Mouse (Mus musculus) liver, adult 2 months (tissue): ENCODE measurements around the gene Nrcam. TPM values are rescaled to one million over a fixed set of nuclear protein-coding genes. Genes with fewer than 3 reads are reported as not detected.

ENCODE experiments used
- DNase-seq: peaks from one replicate; pipeline ENCODE4 v3.0.0-alpha.2; 2011; ENCODE audit warnings: low read depth, low spot score; ENCODE audit errors: extremely low read depth
- H3K27ac ChIP-seq: fragments of 200-500 bp; replicated peaks from 2 replicates; pipeline ENCODE4 v1.5.1; 2012; ENCODE audit warnings: low read depth, mild to moderate bottlenecking, control low read depth, inconsistent platforms, low read length; ENCODE audit not compliant: insufficient read depth
- H3K27me3 ChIP-seq: fragments of 200-500 bp; 2 replicates; pipeline ENCODE4 v1.6.1; 2012; ENCODE audit warnings: mild to moderate bottlenecking, moderate library complexity, low read length, inconsistent platforms; ENCODE audit not compliant: control insufficient read depth, insufficient read depth
- H3K36me3 ChIP-seq: fragments of 200-500 bp; 2 replicates; pipeline ENCODE4 v1.6.1; 2012; ENCODE audit warnings: low read length, inconsistent platforms; ENCODE audit not compliant: control insufficient read depth, insufficient read depth
- H3K4me1 ChIP-seq: fragments of 200-500 bp; 2 replicates; pipeline ENCODE4 v1.6.1; 2011; ENCODE audit warnings: low read length; ENCODE audit not compliant: control insufficient read depth, insufficient read depth
- H3K4me3 ChIP-seq: fragments of 200-500 bp; 2 replicates; pipeline ENCODE4 v1.5.1; 2011; ENCODE audit warnings: low read depth, mild to moderate bottlenecking, control low read depth, low read length, moderate library complexity; ENCODE audit not compliant: insufficient read depth
- H3K79me2 ChIP-seq: fragments of 200-500 bp; 2 replicates; pipeline ENCODE4 v1.6.1; 2012; ENCODE audit warnings: inconsistent platforms, mild to moderate bottlenecking, low read length, moderate library complexity; ENCODE audit not compliant: control insufficient read depth, insufficient read depth
- H3K9ac ChIP-seq: fragments of 200-500 bp; 2 replicates; pipeline ENCODE4 v1.6.1; 2012; ENCODE audit warnings: low read depth, mild to moderate bottlenecking, control low read depth, inconsistent platforms, low read length
- CTCF ChIP-seq: fragments of 200-500 bp; IDR thresholded peaks from 2 replicates; pipeline ENCODE4 v1.5.1; 2011; ENCODE audit warnings: low read depth, low read length, control low read depth
- POLR2A ChIP-seq: fragments of 200-500 bp; IDR thresholded peaks from 2 replicates; pipeline ENCODE4 v1.6.1; 2011; ENCODE audit warnings: low read length, control low read depth; ENCODE audit not compliant: insufficient read depth; ENCODE audit errors: extremely low read depth
- WGBS: fragments of 180-500 bp; shearing (Covaris S2); methylation state at CpG from one replicate; pipeline ENCODE4 v1.1.7; 2018; 5-methylcytosine and 5-hydroxymethylcytosine counted together
- polyA plus RNA-seq: library from polyadenylated mRNA; depleted of rRNA; stranded (reverse); fragments of >200 nt; gene quantifications from 2 replicates; pipeline ENCODE4 v1.2.3, GENCODE M21; 2012
- total RNA-seq: library from RNA; depleted of rRNA; stranded (reverse); fragments of >200 nt; gene quantifications from 2 replicates; pipeline ENCODE4 v1.2.3, GENCODE M21; 2014

The Nrcam gene
- total and polyA plus RNA-seq, 2 experiments: not detected

DNA sequence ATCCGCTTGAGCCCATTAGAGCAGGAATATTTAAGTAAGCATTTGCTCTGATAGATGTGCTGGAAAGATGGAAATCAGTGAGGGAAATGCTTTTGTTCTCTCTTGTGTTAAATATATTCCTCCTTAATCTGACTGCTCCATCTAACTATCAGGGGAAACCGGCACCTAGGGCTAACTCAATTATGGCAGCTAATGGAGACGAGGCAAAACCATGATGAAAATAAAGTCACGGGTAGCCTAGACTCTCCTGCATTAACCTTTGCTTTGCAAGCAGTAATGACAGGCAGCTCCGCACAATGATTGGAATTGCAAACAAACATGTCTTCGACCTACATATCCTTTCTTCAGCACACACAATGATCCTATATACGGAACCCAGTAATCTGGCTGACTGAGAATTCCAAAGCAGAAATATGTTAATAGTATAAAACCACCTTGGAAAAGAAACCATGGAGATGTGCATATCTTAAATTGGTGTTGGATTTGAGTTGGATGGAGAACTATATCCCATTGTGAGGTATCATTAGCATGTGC lies 205.5 kb downstream of the Nrcam start:
- TF ChIP-seq CTCF: no peak
- TF ChIP-seq POLR2A: no peak
- WGBS: 86% methylated on average over 7 of the region's 7 CpGs
- no peak overlapping the region for H3K27ac ChIP-seq
- H3K27me3 ChIP-seq: no peaks in the 10 kb centered on the region
- DNase-seq: no peak
- no peaks in the 10 kb centered on the region for H3K4me1 ChIP-seq
- no peak overlapping the region for H3K4me3 ChIP-seq
- H3K36me3 ChIP-seq: no peaks in the 10 kb centered on the region
- H3K9ac ChIP-seq: no peak overlapping the region
- H3K79me2 ChIP-seq: no peaks in the 10 kb centered on the region

DNA sequence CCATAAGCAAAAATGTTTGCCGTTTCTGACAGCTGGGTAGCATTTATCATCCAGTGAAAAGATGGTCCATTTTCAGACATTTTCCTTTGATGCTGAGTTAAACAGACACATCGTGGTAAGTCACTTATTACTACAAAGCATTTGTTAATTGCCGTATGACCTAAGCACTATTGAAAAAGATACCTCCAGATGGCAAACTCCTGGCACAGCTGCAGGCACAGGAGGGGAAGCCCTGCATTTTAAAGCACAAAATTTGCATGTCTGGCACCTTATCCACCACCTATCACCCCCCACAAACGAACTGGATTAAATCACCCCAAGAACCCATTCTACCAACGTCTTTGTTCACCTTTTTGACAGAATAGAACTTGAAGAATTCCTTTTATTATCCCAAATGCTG lies 206.9 kb downstream of the Nrcam start:
- no peak for DNase-seq
- H3K4me3 ChIP-seq: no peak overlapping the region
- whole genome bisulfite sequencing: 30% methylated on average over 5 of the region's 5 CpGs
- H3K9ac ChIP-seq: no peak overlapping the region
- TF ChIP-seq POLR2A: no peak
- TF ChIP-seq CTCF: no peak
- no peaks in the 10 kb centered on the region for H3K79me2 ChIP-seq
- H3K27me3 ChIP-seq: no peaks in the 10 kb centered on the region
- H3K27ac ChIP-seq: no peak overlapping the region
- H3K4me1 ChIP-seq: no peaks in the 10 kb centered on the region
- H3K36me3 ChIP-seq: no peaks in the 10 kb centered on the region

DNA sequence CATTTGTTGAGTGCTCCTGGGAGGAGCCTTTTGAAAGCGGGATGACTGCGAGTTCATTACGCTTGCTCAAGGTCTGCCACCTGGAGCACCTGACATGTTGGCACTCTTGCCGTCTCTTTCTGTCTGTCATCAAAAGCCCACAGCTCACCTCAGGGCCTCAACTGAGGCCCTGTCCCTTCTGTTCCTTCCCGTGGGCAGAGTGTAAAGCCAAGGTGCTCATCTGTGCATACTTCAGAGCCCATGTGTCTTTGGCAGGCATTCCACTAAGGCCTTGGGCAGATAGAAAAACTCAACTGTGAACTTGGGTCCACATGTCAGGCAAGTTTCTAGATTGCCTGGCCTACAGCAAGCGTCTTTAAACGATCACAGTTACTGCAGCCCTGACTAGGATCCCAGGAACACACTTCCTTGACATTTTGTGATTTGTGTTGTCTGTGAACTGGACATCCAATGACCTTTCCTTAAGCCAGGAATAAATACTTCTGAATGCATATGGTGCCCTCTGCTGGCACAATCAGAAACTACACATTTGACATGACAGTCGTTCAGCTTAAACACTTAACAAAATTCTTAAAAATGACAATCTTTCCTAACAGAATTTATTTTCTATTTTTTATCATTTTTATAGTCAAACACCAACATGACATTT lies 219.2 kb downstream of the Nrcam start:
- Histone ChIP-seq H3K27ac (no peak overlapping the region), H3K9ac (no peak overlapping the region), H3K4me3 (no peak overlapping the region), H3K4me1 (no peaks in the 10 kb centered on the region), H3K27me3 (no peaks in the 10 kb centered on the region), H3K79me2 (no peaks in the 10 kb centered on the region), H3K36me3 (no peaks in the 10 kb centered on the region)
- peak; percentile 67 for DNase-seq
- TF ChIP-seq CTCF (peak; percentile 36), POLR2A (no peak)
- WGBS: 51% methylated on average over 8 of the region's 8 CpGs

DNA sequence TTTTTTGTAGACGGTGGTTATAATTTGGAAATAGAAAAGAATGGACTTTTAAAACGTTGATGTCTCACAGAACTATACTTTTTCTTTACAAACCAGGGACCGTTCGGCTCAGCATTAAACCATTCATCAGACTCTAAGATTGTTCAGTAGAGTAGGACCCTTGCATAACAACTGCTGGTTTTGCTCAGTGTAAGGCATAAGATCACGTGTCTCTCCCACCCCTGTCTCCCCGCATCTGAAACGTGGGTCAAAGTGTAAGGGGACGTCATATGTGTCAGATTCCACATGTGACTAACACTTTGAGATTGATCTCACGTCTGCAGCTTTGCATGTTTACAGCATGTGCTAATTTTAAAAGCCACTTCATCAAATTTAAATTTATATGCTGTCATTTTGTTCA lies 219.8 kb downstream of the Nrcam start:
- H3K4me1 ChIP-seq: no peaks in the 10 kb centered on the region
- H3K27ac ChIP-seq: no peak overlapping the region
- 52% methylated on average over 9 of the region's 9 CpGs for WGBS
- H3K36me3 ChIP-seq: no peaks in the 10 kb centered on the region
- H3K4me3 ChIP-seq: no peak overlapping the region
- H3K9ac ChIP-seq: no peak overlapping the region
- no peaks in the 10 kb centered on the region for H3K27me3 ChIP-seq
- H3K79me2 ChIP-seq: no peaks in the 10 kb centered on the region
- DNase-seq: no peak
- TF ChIP-seq CTCF: no peak
- no peak for TF ChIP-seq POLR2A

DNA sequence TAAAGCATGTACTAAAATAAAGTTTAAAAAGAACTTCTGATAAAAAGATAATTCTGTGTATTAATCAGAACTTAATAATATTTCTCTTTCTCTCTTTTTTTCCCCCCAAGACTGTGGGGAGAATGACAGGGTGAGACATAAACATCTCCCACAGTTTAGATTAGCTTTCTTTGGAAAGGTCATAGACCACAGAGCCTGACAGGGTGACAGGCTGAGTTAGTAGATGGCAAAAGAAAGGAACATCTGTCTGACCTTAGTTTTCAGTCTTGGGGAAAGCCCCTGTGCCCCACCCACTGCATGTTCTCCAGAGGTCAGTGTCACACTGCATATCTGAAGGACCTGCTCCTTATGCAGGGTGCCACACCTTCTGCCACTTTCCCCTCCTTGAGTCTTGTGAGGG lies 222.9 kb downstream of the Nrcam start:
- no peak overlapping the region for H3K9ac ChIP-seq
- no peaks in the 10 kb centered on the region for H3K79me2 ChIP-seq
- no peak for TF ChIP-seq POLR2A
- TF ChIP-seq CTCF: no peak
- DNase-seq: no peak
- H3K27ac ChIP-seq: no peak overlapping the region
- H3K36me3 ChIP-seq: no peaks in the 10 kb centered on the region
- no peak overlapping the region for H3K4me3 ChIP-seq
- H3K4me1 ChIP-seq: no peaks in the 10 kb centered on the region
- H3K27me3 ChIP-seq: no peaks in the 10 kb centered on the region

DNA sequence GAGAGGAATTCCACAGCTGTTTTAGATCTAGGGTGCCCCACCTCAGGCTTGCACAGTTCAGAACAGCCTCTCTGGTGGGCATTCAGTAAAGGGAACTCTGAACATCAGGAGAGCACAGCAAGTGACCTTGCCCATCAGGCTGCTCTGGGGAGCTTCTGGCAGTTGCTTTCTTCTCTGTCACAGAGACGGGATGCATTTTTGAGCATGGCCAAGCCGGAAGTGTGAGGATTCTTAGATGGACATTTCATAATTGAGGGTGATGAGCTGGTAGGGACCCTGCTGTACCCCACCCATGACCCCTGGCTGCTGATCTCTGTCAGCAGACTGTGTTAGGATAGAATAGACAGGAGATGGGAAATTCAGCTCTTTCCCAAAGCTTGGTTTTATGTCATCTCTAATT lies 225.4 kb downstream of the Nrcam start:
- no peaks in the 10 kb centered on the region for H3K27me3 ChIP-seq
- H3K4me1 ChIP-seq: no peaks in the 10 kb centered on the region
- no peak overlapping the region for H3K27ac ChIP-seq
- TF ChIP-seq CTCF (no peak), POLR2A (no peak)
- H3K36me3 ChIP-seq: no peaks in the 10 kb centered on the region
- WGBS: 59% methylated on average over 2 of the region's 2 CpGs
- no peak for DNase-seq
- no peak overlapping the region for H3K4me3 ChIP-seq
- no peak overlapping the region for H3K9ac ChIP-seq
- H3K79me2 ChIP-seq: no peaks in the 10 kb centered on the region
